Mouse (Mus musculus) heart, postnatal 0 days (tissue): ENCODE measurements around the gene Islr2. TPM values are rescaled to one million over a fixed set of nuclear protein-coding genes. Genes with fewer than 3 reads are reported as not detected.
A peak's percentile ranks its signal among the peaks of the same experiment; 100 is the strongest.

Experiments
- ATAC-seq: fragments of 200-750 bp; cut with Nextera tagmentation; 2 replicates; pipeline ENCODE4 v1.8.0; 2017; ENCODE audit warnings: low read depth, moderate number of reproducible peaks, moderate library complexity; ENCODE audit not compliant: insufficient read depth
- DNase-seq: peaks from one replicate; pipeline ENCODE4 v3.0.0-alpha.2; 2016; ENCODE audit warnings: low spot score
- H3K27ac ChIP-seq: fragments of 300-500 bp; sonication (generic); 2 replicates; pipeline ENCODE4 v1.5.1; 2014; ENCODE audit warnings: low read depth, mild to moderate bottlenecking
- H3K27me3 ChIP-seq: fragments of 300-500 bp; sonication (generic); 2 replicates; pipeline ENCODE4 v1.6.1; 2014; ENCODE audit warnings: low read length, mixed read lengths; ENCODE audit not compliant: control insufficient read depth, insufficient read depth
- H3K36me3 ChIP-seq: fragments of 300-500 bp; sonication (generic); replicated peaks from 2 replicates; pipeline ENCODE4 v1.6.1; 2014; ENCODE audit warnings: low read length, mixed read lengths; ENCODE audit not compliant: control insufficient read depth, insufficient read depth
- H3K4me1 ChIP-seq: fragments of 300-500 bp; sonication (generic); 2 replicates; pipeline ENCODE4 v1.6.1; 2014; ENCODE audit warnings: antibody characterized with exemption; ENCODE audit not compliant: control insufficient read depth, insufficient read depth
- H3K4me2 ChIP-seq: fragments of 300-500 bp; sonication (generic); 2 replicates; pipeline ENCODE4 v1.6.1; 2014; ENCODE audit warnings: low read depth, mild to moderate bottlenecking, low read length, moderate library complexity
- H3K4me3 ChIP-seq: fragments of 300-500 bp; sonication (generic); 2 replicates; pipeline ENCODE4 v1.5.1; 2014; ENCODE audit warnings: low read depth, low read length
- H3K9ac ChIP-seq: fragments of 300-500 bp; sonication (generic); replicated peaks from 2 replicates; pipeline ENCODE4 v1.6.1; 2014; ENCODE audit warnings: low read depth, low read length, mixed read lengths
- H3K9me3 ChIP-seq: fragments of 300-500 bp; sonication (generic); replicated peaks from 2 replicates; pipeline ENCODE4 v1.6.1; 2016; ENCODE audit warnings: low read length; ENCODE audit not compliant: control insufficient read depth
- CTCF ChIP-seq: IDR thresholded peaks from 2 replicates; pipeline ENCODE4 v1.5.1; 2016; ENCODE audit warnings: antibody characterized with exemption, control low read depth, low read depth
- EP300 ChIP-seq: IDR thresholded peaks from 2 replicates; pipeline ENCODE4 v1.6.1; 2016; ENCODE audit warnings: antibody characterized with exemption, low read depth
- WGBS: fragments of 180-500 bp; shearing (Covaris S2); extraction: QIAGEN DNeasy Blood & Tissue Kit; methylation state at CpG from one replicate; pipeline ENCODE4 v1.1.7; 2014; 5-methylcytosine and 5-hydroxymethylcytosine counted together
- polyA plus RNA-seq: library from polyadenylated mRNA; unstranded; fragments of >200 nt; fragmentation: Nextera tagmentation; extraction: Ambion mirVana; gene quantifications from 2 replicates; pipeline ENCODE4 v1.2.1, GENCODE M21; 2015
- total RNA-seq: library from RNA; depleted of rRNA; stranded (reverse); fragments of >200 nt; gene quantifications from 2 replicates; pipeline ENCODE4 v1.2.3, GENCODE M21; 2014; ENCODE audit warnings: low replicate concordance

Islr2 gene
- total and polyA plus RNA-seq, 2 experiments from 2014 or later: 0.08 to 0.69 TPM

- DNase-seq: no peak
- Histone ChIP-seq H3K9me3 (no peaks in the 10 kb centered on the region), H3K4me1 (peaks cover 19% of the 10 kb centered on the region), H3K27ac (no peak overlapping the region), H3K27me3 (peaks cover 79% of the 10 kb centered on the region), H3K36me3 (no peaks in the 10 kb centered on the region), H3K9ac (no peak overlapping the region), H3K4me2 (no peak overlapping the region), H3K4me3 (no peak overlapping the region)
- no peak for ATAC-seq
- TF ChIP-seq EP300 (no peak), CTCF (no peak)
- 3% methylated on average over 24 of the region's 24 CpGs for WGBS
Observed at GRCm38 (mm10) chr9:58201091-58201842, 2.9 kb downstream of the Islr2 start.

- Histone ChIP-seq H3K4me3 (no peak overlapping the region), H3K9me3 (no peaks in the 10 kb centered on the region), H3K27ac (no peak overlapping the region), H3K4me1 (peaks cover 19% of the 10 kb centered on the region), H3K27me3 (peaks cover 86% of the 10 kb centered on the region), H3K36me3 (no peaks in the 10 kb centered on the region), H3K9ac (no peak overlapping the region), H3K4me2 (no peak overlapping the region)
- WGBS: 10% methylated on average over 11 of the region's 11 CpGs
- no peak for DNase-seq
- ATAC-seq: no peak
- TF ChIP-seq CTCF (no peak), EP300 (no peak)
Observed at GRCm38 (mm10) chr9:58200270-58201090, 3.6 kb downstream of the Islr2 start.

GRCm38 (mm10) chr9:58199381-58200269 is 4.5 kb downstream of the Islr2 start:
- DNase-seq (no peak), ATAC-seq (no peak)
- TF ChIP-seq CTCF (no peak), EP300 (no peak)
- Histone ChIP-seq H3K9ac (no peak overlapping the region), H3K4me3 (peak overlapping the region; percentile 2), H3K36me3 (no peaks in the 10 kb centered on the region), H3K27ac (no peak overlapping the region), H3K4me1 (peaks cover 19% of the 10 kb centered on the region), H3K27me3 (peaks cover 95% of the 10 kb centered on the region), H3K9me3 (no peaks in the 10 kb centered on the region), H3K4me2 (peak overlapping the region; percentile 30)
- WGBS: 2% methylated on average over 41 of the region's 41 CpGs

- peak overlapping the region; percentile 30 for H3K4me2 ChIP-seq
- H3K27ac ChIP-seq: no peak overlapping the region
- H3K4me1 ChIP-seq: peaks cover 19% of the 10 kb centered on the region
- H3K27me3 ChIP-seq: peaks cover 100% of the 10 kb centered on the region
- WGBS: 2% methylated on average over 38 of the region's 38 CpGs
- no peak for ATAC-seq
- no peaks in the 10 kb centered on the region for H3K9me3 ChIP-seq
- H3K36me3 ChIP-seq: no peaks in the 10 kb centered on the region
- no peak overlapping the region for H3K9ac ChIP-seq
- DNase-seq: no peak
- TF ChIP-seq CTCF: no peak
- TF ChIP-seq EP300: no peak
- peak overlapping the region; percentile 2 for H3K4me3 ChIP-seq
Observed at GRCm38 (mm10) chr9:58198801-58199371, 5.2 kb downstream of the Islr2 start.
